Mouse (Mus musculus) ovary, postnatal 36 days (tissue): Measurements from ENCODE around the gene Tbk1.
A peak's percentile ranks its signal among the peaks of the same experiment; 100 is the strongest.

Source experiments
- DNase-seq: peaks from one replicate; pipeline ENCODE4 v3.0.0; 2022; ENCODE audit warnings: low spot score, mixed read lengths

Gene Tbk1

DNA sequence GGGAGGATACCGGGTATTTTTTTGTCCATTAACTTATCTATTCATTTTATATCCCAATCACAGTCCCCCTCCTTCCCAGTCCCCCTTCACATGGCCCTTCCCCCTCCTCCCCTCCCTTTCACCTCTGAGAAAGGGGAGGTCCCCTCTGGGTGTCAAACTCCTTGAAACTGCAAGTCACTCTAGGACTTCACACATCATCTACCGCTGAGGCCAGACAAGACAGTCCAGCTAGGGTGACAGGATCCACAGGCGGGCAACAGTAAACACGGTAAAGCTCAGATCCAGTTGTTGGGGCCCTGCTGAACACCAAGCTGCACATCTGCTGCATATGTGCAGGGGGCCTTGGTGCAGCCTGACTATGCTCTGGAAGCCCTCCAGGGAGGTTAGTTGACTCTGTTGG lies 51.6 kb downstream of the Tbk1 start:
- no peak for DNase-seq

DNA sequence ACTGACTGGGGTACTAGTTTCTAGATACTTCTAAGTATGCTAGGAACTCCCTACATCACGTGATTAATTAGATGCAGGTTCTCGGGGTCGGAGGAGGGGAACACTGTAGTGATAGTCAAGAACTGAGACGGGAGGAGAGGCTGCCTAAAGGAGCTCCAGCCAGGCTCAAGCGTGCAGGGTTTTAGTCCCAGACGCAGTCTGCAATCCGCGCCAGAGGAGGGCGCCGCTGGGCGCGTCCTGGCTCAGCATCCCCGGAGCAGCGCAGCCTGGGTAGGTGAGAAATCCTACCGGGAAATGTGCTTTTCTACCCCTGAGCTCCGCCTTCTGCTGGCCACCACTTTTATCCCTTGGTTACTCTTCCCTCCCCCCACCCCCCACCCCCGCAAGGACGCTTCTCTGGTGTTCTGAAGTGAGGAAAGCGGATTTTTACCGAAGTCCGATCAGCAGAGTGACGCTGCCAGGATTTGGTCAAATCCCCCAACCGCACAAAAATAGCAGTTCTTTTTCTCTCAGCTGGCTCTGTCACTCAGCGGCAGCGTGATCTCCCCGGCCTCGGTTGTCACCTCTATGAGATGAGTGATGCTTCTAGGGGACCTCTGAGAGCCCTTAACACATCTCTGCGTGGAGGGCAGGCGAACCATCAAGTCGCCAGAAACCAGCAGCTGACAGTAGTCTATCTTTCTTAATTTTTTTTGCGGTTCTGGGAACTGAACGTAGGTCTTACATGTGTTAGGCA lies 53.3 kb downstream of the Tbk1 start:
- peak; percentile 60 for DNase-seq

DNA sequence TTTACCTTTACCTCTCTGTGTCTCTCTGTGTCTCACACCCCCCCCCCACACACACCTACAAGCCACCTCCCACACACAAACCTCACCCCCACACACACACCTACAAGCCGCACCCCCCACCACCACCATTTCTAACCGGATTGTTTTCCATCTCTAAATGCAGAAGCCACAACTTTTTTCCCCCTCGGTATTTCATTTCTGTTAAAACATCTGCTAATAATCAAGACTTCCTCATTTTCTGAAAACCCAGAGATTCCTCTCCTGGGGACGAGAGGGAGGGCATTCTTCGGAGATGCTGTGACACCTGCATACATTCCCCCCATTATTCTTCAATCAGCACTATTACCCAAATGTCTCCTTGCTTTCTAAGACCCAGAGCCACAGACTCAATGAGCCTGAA lies 55.0 kb downstream of the Tbk1 start:
- DNase-seq, result no peak

DNA sequence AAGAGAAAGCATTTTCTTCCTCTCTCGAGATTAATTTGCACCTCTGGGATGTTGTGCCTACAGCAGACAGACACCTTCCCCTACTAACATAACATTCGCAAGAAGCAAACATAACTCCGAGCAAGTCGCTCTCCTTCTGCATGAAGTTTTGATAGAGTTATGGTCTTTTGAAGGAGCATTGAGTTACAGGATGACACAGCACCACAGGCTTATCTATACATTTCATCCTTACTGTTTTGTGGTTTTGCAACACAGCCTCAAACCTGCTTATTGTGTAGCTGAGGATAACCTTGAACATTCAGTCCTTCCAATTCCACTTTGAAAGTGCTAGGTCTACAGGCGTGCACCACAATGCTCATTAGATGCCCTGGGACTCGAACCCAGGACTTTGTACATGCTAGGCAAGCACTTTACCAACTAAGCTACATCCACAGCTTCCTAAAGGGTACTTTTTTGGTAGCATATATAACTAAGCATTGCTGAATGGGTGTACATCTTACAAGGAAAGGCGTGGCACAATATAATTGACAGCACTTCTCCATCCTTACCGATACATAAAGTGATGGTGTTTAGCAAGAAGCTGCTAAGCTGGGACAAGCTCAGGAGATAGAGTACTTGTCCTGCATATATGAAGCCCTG lies 56.1 kb downstream of the Tbk1 start:
- DNase-seq, result no peak

DNA sequence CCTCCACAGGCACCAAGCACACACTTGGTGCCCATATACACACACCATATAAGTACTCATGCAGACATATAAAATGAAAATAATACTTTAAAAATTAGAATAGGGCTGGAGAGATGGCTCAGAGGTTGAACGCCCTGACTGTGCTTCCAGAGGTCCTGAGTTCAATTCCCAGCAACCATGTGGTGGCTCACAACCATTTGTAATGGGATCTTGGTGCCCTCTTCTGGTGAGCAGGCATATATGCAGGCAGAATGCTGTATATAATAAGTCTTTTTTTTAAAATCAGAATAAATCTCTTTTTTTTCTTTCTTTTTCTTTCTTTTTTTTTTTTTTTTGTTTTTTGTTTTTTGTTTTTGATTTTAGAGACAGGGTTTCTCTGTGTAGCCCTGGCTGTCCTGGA lies 57.3 kb downstream of the Tbk1 start:
- DNase-seq, result no peak

DNA sequence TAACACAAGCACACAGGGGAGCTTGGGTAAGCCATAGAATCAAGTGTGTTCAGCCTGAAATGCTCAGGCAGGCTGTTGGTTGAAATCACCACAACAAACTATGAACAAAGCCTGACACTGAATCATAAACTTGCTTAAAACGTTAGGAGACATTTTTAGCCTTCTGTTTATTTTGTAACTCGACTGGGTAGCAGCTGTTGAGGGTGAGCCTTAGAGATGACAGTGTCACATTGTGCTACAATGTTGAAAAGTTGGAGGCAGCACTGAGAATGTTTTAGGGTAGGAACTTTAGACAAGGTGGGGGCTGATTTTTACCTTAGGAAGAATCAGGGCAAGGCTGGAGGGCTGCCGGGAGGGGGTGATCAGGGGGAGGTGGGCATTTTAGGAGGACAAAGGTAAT lies 58.1 kb downstream of the Tbk1 start:
- DNase-seq, result no peak

DNA sequence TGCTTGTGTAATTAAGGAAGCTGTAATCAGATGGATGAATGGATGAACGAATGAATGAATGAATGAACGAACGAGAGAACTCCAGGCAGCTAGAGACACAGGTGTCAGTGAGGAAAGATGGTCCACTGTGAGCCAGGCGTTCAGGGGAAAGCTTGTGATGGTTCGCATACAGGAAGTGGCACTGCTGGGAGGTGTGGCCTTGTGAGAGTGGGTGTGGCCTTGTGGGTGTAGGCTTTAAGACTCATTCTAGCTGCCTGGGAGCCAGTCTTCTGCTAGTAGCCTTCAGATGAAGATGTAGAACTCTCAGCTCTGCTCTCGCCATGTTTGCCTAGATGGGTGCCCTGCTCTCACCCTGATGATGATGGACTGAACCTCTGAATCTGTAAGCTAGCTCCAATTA lies 59.5 kb downstream of the Tbk1 start:
- no peak for DNase-seq

DNA sequence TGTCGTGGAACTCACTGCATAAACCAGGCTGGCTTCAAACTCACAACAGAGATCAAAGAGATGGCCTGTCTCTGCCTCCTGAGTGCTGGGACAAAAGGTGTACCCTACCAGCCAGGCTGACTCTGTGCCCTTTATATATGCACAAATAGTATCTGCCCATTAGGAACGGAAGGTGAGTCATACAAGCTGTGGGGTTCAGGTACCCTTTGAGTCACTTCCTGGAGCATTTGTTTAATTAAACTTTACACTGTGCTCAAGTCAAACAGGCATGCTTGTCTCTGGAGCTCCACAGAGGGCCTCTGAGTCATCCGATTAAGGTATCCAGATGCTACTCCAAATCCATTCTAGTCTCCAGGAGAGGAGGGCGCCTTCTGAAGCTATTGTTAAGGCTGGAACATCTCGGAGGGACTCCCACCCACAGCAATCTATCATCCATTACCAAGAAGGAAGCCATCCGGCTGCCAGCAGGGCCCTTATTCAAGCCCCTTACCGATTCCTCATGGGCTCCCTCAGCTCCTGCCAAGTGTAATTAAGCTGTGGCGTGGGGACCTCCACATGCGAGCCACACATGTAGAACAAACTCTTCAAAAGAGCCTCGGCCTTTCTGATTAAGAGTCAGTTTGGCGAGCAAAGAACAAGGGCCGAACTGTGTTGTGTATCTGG lies 65.5 kb downstream of the Tbk1 start:
- DNase-seq, result no peak

DNA sequence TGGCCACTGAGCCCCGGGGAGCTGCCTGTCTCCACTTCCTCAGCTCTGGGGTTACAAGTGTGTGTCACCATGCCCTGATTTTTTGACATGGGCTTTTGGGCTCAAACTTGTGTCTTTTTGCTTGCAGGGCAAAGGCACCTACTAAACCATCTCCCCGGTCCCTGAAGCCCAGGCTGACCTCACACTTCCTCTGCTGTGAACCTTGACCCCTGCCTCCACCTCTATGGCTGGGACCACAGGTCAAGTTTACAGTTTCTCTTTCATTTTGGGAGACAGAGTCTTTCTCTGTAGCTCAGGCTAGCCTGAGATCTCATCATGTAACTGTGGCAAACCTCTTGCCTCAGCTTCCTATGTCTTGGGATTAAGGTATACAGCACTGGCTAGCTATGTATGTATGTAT lies 66.9 kb downstream of the Tbk1 start:
- DNase-seq, result no peak

DNA sequence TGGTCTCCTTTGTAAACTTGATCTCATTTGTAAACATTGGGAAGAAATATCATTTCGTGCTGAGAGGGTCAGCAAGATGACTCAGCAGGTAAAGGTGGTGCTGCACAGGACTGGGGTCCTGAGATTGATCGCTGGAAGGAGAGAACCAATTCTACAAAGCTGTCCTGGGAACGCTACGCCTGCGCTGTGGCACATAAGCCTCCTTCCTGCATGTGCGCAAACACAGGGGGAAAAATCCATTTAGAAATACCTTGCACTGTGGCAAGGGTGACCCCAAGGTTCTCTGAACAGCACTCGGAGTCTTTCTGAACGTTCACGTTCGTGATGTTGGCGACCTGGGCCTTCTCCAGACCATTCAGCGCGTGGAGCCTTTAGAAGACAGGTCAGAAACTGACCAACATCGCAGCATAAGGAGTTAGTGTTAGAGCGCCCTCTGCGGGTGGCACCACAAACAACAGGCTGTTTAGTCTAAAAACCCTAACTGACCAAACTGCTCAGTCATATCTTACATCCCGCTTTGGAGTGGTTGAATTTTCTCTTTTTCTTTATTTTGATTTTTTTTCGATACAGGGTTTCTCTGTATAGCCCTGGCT lies 70.5 kb downstream of the Tbk1 start:
- peak; percentile 80 for DNase-seq

DNA sequence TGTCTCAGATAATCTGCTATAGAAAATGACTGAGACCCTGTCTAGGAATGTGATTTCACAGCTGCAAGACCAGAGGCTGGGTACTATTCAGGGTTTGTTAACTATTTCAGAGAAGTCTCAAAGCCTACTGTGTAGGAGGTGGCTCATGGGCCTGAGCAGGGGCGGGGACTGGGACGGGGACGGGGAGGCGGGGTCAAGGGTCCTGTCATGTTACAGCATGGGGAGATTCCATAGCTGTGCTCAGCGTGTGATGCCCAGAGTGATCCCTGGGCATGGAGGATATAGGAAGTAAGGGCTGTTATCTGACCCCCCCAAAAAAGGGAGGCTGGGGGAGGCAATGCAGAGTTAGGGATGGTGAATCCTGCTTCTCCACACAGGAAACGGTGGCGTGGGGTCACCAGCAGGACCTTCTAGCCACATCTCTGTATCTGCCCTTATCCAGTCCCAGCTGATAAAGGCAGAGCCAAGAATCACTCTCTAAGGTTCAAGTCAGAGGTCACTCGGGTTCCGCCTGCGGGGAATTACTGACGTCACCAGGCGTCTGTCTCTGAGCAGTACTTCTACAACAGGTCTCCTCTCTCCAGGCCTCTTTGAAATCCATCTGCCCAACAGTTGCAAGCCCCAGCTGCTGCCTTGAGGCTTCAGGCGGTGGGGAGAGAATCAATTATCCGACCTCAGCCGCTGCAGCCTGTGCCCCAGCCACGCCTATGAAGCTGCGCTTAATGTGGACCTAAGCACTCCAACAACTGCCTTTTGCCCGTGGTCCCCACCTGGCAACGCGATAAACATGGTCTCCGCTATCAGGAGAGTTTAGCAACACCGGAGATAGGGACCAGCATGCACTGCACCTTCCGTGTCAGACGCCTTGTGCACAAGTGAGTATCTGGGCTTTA lies 76.6 kb downstream of the Tbk1 start:
- DNase-seq, result no peak

DNA sequence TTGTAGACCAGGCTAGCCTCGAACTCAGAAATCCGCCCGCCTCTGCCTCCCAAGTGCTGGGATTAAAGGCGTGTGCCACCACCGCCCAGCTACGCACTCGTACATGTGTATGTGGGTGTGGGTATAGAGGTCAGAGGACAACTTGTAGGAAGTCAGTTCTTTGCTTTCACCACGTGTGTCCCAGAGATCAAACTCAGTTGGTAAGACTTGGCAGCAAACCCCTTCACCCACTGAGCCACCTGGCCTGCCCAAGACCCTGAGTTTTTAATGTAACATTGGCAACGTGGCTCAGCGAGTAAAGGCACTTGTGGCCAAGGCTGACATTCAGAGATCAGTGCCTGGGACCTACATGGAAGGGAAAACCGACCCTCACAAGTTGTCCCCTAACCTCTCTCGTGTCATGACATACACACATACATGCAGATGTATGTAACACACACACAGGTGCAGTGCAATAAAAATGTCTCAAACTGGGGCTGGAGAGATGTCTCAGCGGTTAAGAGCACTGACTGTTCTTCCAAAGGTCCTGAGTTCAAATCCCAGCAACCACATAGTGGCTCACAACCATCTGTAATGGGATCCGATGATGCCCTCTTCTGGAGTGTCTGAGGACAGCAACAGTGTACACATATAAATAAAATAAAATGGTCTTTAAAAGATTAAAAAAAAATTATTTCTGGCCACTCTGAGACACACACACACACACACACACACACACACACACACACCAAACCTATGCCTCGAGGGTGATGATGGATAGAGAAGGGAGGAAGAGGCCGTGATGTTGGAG lies 78.6 kb downstream of the Tbk1 start:
- no peak for DNase-seq

DNA sequence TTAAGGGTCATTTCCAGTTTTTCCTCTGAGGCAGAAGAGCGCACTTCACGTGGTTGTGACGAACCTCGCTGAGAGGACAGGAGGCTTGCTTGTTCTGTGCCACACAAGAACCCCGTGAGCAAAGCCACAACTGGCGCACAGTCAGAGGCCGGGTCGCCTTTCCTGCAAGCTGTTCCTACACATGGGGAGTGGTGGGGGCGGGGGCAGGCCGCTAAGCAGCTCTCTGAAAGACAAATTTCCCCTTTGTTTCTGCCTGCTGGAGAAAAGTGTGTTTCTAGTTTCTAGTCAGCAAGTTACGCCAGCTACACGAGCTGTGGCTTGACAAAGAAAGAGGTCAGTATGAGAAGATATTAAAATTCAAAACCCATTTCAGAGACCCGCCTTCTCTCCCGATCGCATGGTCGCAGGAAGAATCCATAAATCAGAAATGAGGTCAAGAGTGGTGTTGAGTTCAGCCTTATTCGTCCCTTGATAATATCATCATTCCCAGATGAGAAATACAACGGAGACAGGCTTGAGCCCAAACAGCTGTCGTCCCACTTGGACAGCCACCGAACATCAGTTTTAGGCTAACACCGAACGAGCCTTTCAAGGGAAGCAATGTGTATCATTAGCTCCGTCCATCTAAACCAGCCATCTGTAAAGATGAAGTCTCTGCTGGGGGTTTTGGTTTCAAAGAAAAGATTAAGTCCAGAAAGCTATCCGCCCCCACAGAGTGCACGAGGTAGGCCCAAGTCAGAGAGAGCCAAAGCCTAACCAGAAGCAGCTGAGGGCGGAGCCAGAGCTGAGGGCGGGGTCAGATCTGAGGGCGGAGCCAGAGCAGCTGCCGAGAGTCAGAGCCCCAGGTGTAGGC lies 79.6 kb downstream of the Tbk1 start:
- peak; percentile 63 for DNase-seq

DNA sequence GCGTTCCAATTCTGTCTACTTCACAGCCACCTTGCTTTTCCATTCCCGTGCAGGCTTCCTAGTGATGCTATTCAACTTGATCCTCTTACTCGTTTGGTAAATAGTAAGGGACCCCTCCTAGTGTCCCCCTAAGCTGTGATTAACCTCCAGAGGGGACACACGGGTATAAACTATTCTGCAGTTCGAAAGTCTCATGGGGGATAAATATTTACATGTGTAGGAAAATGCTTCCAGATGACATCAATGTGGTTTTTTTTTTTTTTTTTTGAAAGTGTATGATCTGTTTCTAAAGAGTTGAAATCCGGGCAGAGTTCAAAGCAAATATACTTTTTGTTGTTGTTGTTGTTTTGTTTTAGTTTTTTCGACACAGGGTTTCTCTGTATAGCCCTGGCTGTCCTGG lies 80.7 kb downstream of the Tbk1 start:
- DNase-seq, result no peak

DNA sequence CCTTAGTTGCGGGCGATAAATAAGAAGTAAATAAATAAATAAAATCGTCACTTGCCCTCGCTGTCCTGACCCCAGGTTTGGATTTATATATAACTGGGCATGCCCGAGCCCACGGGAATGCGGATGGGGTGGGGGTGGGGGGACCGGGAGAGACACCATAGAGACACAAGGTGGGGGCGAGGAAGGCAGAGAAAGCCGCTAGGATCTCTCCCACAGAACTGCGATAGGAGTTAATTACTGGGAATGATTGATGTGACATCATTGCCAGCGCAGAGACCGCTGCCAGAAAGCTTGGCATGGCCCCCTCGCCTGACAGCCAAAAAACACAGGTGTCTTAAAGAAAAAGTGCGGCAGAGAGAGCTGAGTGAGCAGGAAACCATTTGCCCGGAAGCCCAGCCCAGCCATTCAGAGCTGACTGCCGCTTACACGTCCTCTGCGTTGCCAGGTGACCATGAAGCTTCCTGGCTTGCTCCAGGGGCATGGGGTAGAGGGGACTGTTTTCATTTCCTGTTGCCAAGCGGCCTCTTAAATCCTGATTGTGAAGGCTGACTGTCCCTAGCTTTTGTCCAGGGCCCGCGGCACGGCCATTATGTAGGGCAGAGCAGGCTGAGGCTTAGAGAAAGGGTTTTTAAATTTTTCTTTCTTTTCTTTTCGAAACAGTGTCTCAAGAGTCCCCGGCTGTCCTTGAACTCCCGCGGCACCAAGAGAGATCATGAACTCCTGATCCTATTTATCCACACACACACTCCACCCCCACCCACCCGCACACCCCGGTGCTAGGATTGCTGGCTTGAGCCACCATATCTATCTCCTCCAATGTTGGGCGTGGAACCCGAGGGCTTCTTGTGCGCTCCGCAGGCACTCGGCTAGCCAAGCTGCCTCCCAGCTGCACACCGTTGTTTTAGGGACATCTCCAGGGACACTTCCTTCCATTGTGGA lies 81.3 kb downstream of the Tbk1 start:
- peak; percentile 71 for DNase-seq

DNA sequence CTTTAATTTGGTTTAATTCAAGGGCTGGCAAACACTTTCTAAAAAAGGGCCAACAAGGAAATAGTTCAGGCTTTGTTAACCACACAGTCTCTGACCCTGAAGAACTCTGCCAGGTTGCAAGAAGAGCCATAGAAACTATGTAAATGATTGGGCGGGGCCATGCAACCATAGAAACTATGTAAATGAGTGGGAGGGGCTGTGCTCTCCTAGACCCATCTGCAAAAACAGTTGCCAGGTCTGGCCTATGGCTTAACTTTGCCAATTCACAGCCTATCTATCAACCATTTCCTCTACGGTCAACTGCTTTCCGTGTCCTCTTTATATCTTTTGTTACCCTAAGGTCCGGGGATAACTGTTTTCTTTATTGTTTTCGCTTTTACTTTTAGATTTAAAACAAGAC lies 85.4 kb downstream of the Tbk1 start:
- DNase-seq, result no peak

DNA sequence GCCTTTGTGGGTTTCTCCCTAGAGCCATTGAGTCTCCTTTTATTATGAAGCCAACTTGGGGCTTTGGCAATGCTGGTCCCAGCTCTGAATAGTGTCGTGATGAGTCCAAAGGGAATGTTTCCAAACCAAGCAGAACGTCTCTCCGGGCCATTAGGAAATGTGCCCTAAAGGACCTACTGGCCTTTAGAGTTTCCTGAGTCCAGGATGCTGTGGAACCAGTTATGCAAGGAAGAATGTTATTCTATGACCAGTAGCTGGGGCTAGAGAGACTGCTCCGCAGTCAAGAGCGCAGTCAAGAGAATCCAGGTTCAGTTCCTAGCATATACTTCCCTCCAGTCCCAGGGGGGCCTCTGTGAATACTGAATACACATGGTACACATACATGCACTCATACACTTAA lies 86.6 kb downstream of the Tbk1 start:
- no peak for DNase-seq

DNA sequence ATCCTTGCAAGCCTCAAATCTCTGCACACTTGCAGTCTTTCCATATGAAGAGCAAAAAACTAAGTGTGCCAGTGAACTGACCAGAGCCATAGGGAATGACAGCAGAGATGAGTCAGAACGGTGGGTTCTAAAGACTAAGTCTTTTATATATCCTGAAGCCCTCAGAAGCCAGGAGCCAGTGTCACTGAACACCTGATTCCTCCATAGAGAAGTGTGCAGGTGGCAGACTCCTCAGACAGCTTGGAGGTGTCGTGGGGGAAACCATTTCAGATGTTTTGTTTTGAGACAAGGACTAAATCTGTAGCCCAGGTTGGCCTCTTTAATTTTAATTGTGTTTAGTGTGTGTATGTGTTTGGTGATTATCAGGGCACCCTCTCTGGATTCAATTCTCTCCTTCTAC lies 87.5 kb downstream of the Tbk1 start:
- no peak for DNase-seq

DNA sequence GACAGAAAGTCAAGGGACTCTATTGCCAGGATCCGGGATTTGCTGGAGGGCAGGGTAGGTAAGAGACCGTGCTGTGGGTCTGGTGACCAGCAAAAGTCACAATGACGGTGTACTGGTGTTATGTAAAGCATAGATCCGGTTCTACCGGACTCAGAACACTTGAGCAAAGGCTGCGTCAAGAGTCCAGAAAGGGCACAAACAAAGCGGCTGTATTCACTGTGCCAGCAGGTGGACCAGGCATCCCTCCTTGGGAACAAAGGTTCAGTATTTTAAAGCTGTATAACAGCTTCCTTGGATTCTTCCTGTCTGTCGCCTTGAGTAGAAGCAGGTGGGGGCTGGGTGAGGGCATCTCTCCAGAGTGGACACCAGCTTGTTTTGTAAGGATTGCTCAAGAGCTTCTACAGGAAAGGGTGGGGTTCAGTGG lies 88.1 kb downstream of the Tbk1 start:
- no peak for DNase-seq
